Mouse (Mus musculus): Measurements from ENCODE around the gene Asb7.

- no peak for TF ChIP-seq CTCF (conservative IDR thresholded peaks at IDR 0.05; ENCODE audit: low read length)
- no peak for TF ChIP-seq NANOG (IDR thresholded peaks at IDR 0.05; ENCODE audit: borderline replicate concordance, low read length)
- TF ChIP-seq POU5F1 (IDR thresholded peaks at IDR 0.05; ENCODE audit: borderline replicate concordance, low read length): no peak
Measured at GRCm38 (mm10) chr7:66737418-66737817, 48.0 kb upstream of the Asb7 start.
